Mouse (Mus musculus) C2C12 (cell line): Measurements from ENCODE around the gene Csf2rb.
"Not testable (repeated sequence)": the region's sequence is repeated elsewhere in the genome, so short reads cannot be mapped to it uniquely, and the experiment has no call there.

Experiments used
- CEBPB ChIP-seq: IDR thresholded peaks from one replicate; pipeline ENCODE4 v1.6.1; 2011; ENCODE audit warnings: low read depth, mild to moderate bottlenecking, control low read depth, moderate library complexity
- CTCF ChIP-seq: IDR thresholded peaks from one replicate; pipeline ENCODE4 v1.5.1; 2011; ENCODE audit not compliant: control insufficient read depth, insufficient read depth, insufficient read length
- MAX ChIP-seq: IDR thresholded peaks from one replicate; pipeline ENCODE4 v1.6.1; 2011; ENCODE audit warnings: mild to moderate bottlenecking, control low read depth
- USF1 ChIP-seq: IDR thresholded peaks from one replicate; pipeline ENCODE4 v1.6.1; 2011; ENCODE audit warnings: low read depth, mild to moderate bottlenecking, control low read depth, moderate library complexity

GRCm38 (mm10) chr15:78313659-78314058, 11.9 kb upstream of the Csf2rb start:
- TF ChIP-seq CEBPB, CTCF, MAX, USF1: not testable (repeated sequence)
